Mouse (Mus musculus) right cerebral cortex, postnatal 14 days (tissue): ENCODE data around the gene Fpr-rs3.

ENCODE experiments used
- DNase-seq: peaks from one replicate; pipeline ENCODE4 v3.0.0; 2022

Fpr-rs3 gene

GRCm38 (mm10) chr17:20624777-20625176, at the start of gene Fpr-rs3:
TSS of gene Fpr-rs3 (minus strand) at chr17:20624877.
- DNase-seq: no peak

GRCm38 (mm10) chr17:20596323-20596722, 28.4 kb downstream of the Fpr-rs3 start, which contains the start of gene Vmn2r110:
TSS of gene Vmn2r110 (minus strand) at chr17:20596423.
- DNase-seq: no peak
